Mouse (Mus musculus): ENCODE results near the gene Egflam.

DNA sequence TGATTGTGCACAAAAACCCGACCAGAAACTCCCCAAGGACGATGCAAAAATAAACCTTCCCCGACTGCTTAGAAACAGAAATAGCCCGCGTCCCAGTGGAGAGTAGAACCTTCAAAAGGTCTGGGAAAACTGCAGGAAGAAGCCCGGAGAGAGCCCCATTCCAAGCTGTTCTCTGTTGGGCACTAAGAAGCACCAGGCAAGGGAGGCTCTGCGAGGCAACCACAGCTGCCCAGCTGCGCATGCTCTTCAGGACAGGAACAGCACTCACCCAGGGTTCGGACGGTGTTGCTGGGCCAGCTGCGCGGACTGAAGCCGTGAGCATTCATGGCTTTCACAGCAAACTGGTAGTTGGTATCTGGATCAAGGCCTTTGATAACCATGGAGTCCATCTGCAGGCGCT is 108.7 kb downstream of the Egflam start:
- no peak for TF ChIP-seq CTCF (conservative IDR thresholded peaks at IDR 0.05 in 1 of 2, IDR thresholded peaks at IDR 0.05 in 1 of 2; ENCODE audit: low read depth in 2 of 2, low read length in 2 of 2)
- TF ChIP-seq ETS1 (conservative IDR thresholded peaks at IDR 0.05; ENCODE audit: low read depth, low read length): no peak
- TF ChIP-seq RCOR1 (conservative IDR thresholded peaks at IDR 0.05; ENCODE audit: low read depth, low read length): no peak
- no peak for TF ChIP-seq JUND (conservative IDR thresholded peaks at IDR 0.05; ENCODE audit: low read depth, low read length)
- TF ChIP-seq NELFE (IDR thresholded peaks at IDR 0.05; ENCODE audit: low read depth, low read length): no peak
- no peak for TF ChIP-seq POLR2A (IDR thresholded peaks at IDR 0.05; ENCODE audit: low read depth, low read length)
- no peak for TF ChIP-seq MXI1 (IDR thresholded peaks at IDR 0.05; ENCODE audit: low read depth, low read length)
- no peak for TF ChIP-seq MEF2A (IDR thresholded peaks at IDR 0.05; ENCODE audit: borderline replicate concordance, low read depth, low read length)
- no peak for TF ChIP-seq CHD2 (IDR thresholded peaks at IDR 0.05; ENCODE audit: low read length)
- no peak for TF ChIP-seq PAX5 (IDR thresholded peaks at IDR 0.05; ENCODE audit: low read length)
- TF ChIP-seq E2F4 (IDR thresholded peaks at IDR 0.05; ENCODE audit: insufficient replicate concordance, low read depth, low read length): no peak
- TF ChIP-seq TBP (conservative IDR thresholded peaks at IDR 0.05; ENCODE audit: low read depth, low read length): no peak
- no peak for TF ChIP-seq USF2 (conservative IDR thresholded peaks at IDR 0.05; ENCODE audit: low read depth, low read length)
